Mouse (Mus musculus) kidney, adult 2 months (tissue): ENCODE measurements around the gene Nup93.

Experiments used
- CTCF ChIP-seq: fragments of 200-500 bp; conservative IDR thresholded peaks from 2 replicates; pipeline ENCODE4 v1.5.1; 2011; ENCODE audit warnings: low read depth, mild to moderate bottlenecking, control low read depth, low read length, moderate library complexity, mixed read lengths; ENCODE audit not compliant: insufficient read depth, insufficient read length
- POLR2A ChIP-seq: fragments of 200-500 bp; IDR thresholded peaks from one replicate; pipeline ENCODE4 v1.6.1; 2011; ENCODE audit warnings: low read depth, low read length, control low read depth

DNA sequence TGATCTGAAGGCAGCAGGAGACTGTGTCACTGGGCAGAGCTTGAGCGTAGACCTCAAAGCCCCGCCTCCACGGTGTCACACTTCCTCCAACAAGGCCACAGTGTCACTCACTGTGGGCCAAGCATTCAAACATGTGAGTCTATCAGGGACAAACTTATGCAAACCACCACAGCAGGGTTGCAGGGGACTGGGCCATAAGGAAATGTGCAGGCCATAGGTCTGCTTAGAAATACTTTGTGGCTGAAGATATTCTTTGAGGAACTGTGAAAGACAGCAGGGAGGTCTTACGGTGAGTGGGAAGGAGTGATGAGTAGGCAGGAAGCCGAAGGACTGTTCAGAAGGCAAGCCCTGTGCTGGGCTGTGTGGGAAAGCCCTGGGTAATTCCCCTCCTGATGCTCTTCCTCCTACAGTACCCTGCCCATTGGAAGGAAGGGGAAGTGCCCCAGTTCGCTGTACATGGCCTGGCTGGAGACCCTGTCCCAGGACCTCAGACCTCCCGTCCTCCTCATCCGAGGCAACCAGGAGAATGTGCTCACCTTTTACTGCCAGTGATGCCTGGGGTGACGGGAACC, 151.1 kb downstream of the Nup93 start:
- TF ChIP-seq CTCF (no peak), POLR2A (peak; percentile 68)
